Mouse (Mus musculus): ENCODE data around the gene Wnt11.

GRCm38 (mm10) chr7:98875390-98875990 is 40.6 kb downstream of the Wnt11 start:
- no peak for TF ChIP-seq CTCF (IDR thresholded peaks at IDR 0.05; ENCODE audit: low read depth)
- no peak for TF ChIP-seq EP300 (optimal IDR thresholded peaks at IDR 0.05)

Data from stomach, postnatal 0 days (tissue).